Mouse (Mus musculus): ENCODE measurements around the gene Rnf39. TPM values are rescaled to one million over a fixed set of nuclear protein-coding genes. Genes with fewer than 3 reads are reported as not detected.
"Not testable (repeated sequence)": the region's sequence is repeated elsewhere in the genome, so short reads cannot be mapped to it uniquely, and the experiment has no call there.

Gene Rnf39
- total and polyA plus RNA-seq, 3 experiments = not detected

GRCm38 (mm10) chr17:36990630-36991029 is 47.9 kb downstream of the Rnf39 start:
- H3K4me3 ChIP-seq (replicated peaks in 1 of 3; ENCODE audit: low read depth in 2 of 3, low read length in 2 of 3, poor library complexity in 1 of 3); H3K4me2 ChIP-seq (ENCODE audit: insufficient read depth, low read depth, poor library complexity, severe bottlenecking); H3K79me2 ChIP-seq (replicated peaks; ENCODE audit: control insufficient read depth, extremely low read depth, insufficient read depth, poor library complexity, severe bottlenecking); H3K36me3 ChIP-seq (replicated peaks in 1 of 2; ENCODE audit: control insufficient read depth in 1 of 2, insufficient read depth in 1 of 2, low read length in 1 of 2); H3K27ac ChIP-seq (ENCODE audit: insufficient read depth, low read depth); dilution Hi-C loops (cut with MboI; ENCODE audit: extremely low pct_ligation_motif_present, extremely low pct_unique_long_range_greater_than_20kb, low sequenced_read_pairs); DNase-seq (ENCODE audit: extremely low read depth); H3K9me3 ChIP-seq (replicated peaks; ENCODE audit: low read length); H3K27me3 ChIP-seq (replicated peaks); H3K9ac ChIP-seq (ENCODE audit: insufficient read depth, low read depth): not testable (repeated sequence)
- in situ Hi-C loops (cut with MboI; ENCODE audit: low pct_ligation_motif_present, low pct_unique_long_range_greater_than_20kb, low sequenced_read_pairs) = loop anchor here (10.0 kb wide), 1 partner anchor 76 kb away; no protein-coding TSS in a partner anchor
- 0 out of 2 replicates have a peak, but pooled peaks have one; percentile 3 for TF ChIP-seq ZNF384 (IDR thresholded peaks at IDR 0.05; ENCODE audit: low read depth, low read length)
- peak in 1 of 2 experiments; percentile 13; a peak in 1 of 4 replicates for TF ChIP-seq CTCF (conservative IDR thresholded peaks at IDR 0.05 in 1 of 2, IDR thresholded peaks at IDR 0.05 in 1 of 2; ENCODE audit: low read depth in 2 of 2, low read length in 2 of 2)
- H3K4me1 ChIP-seq (ENCODE audit: control insufficient read depth in 1 of 2, insufficient read depth in 2 of 2) = peaks cover 3 to 38% of the 10 kb centered on the region in 2 experiments; a peak in 2 of 4 replicates

DNA sequence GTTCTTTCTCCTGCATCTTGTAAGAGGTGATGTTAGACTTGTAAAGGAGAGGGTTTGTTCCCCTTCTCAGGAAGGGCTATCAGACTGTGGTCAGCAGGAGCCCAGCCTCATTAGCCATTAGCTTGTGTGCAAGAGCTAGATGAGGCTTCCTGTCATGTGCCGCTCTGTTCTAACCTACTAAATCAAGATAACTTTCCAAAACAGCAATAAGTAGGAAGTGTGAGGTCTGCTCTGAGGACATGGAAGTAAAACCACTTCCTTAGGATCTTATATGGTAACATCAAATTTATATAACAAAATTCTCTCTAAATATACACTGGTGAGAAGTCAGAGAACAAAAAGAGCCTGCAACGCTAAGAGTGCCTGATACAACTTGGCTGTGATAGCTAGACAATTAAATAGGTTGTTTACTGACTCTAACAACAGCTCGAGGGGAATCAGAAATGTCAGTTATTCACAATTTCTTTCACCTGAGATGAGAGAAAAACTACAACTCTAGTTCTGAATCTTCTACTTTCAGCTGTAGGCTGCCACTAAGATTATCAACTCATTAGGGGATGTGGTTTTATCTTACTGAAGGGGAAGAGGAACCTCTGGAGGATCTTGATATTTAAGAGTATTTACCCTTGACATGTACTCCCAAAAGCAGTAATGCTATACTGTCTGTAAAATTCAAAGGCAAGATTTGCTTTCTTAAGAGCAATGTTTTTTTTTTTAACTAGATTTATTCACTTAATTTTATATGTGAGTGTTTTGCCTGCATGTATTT is 49.8 kb downstream of the Rnf39 start:
- peaks cover 3 to 43% of the 10 kb centered on the region in 2 experiments; a peak in 2 of 4 replicates for H3K4me1 ChIP-seq (ENCODE audit: control insufficient read depth in 1 of 2, insufficient read depth in 2 of 2)
- no peaks in the 10 kb centered on the region for H3K27me3 ChIP-seq (replicated peaks)
- H3K9me3 ChIP-seq (replicated peaks; ENCODE audit: low read length) = no peaks in the 10 kb centered on the region
- H3K4me3 ChIP-seq (replicated peaks in 1 of 3; ENCODE audit: low read depth in 2 of 3, low read length in 2 of 3, poor library complexity in 1 of 3) = peak overlapping the region in 1 of 3 experiments; percentile 8
- no peak for DNase-seq (ENCODE audit: extremely low read depth)
- TF ChIP-seq BHLHE40 (IDR thresholded peaks at IDR 0.05; ENCODE audit: low read depth, low read length) = peak; percentile 80
- TF ChIP-seq IRF4 (IDR thresholded peaks at IDR 0.05; ENCODE audit: low read depth, low read length) = no peak
- no peak for TF ChIP-seq POLR2A (IDR thresholded peaks at IDR 0.05; ENCODE audit: low read depth, low read length)
- TF ChIP-seq MEF2A (IDR thresholded peaks at IDR 0.05; ENCODE audit: borderline replicate concordance, low read depth, low read length) = peak; percentile 30; the same call in 1 of the 2 replicates
- TF ChIP-seq MAFK (IDR thresholded peaks at IDR 0.05; ENCODE audit: insufficient replicate concordance, low read length) = no peak
- TF ChIP-seq ELF1 (IDR thresholded peaks at IDR 0.05; ENCODE audit: low read depth, low read length) = 0 out of 2 replicates have a peak, but pooled peaks have one; percentile 14
- no peak for TF ChIP-seq UBTF (IDR thresholded peaks at IDR 0.05; ENCODE audit: low read depth, low read length)
- TF ChIP-seq EP300 (IDR thresholded peaks at IDR 0.05; ENCODE audit: low read length) = 0 out of 2 replicates have a peak, but pooled peaks have one; percentile 22
- TF ChIP-seq JUND (conservative IDR thresholded peaks at IDR 0.05; ENCODE audit: low read depth, low read length) = no peak
- H3K36me3 ChIP-seq (replicated peaks in 1 of 2; ENCODE audit: control insufficient read depth in 1 of 2, insufficient read depth in 1 of 2, low read length in 1 of 2) = peaks cover 0 to 4% of the 10 kb centered on the region in 2 experiments
- peak overlapping the region; percentile 32; the same call in 1 of the 2 replicates for H3K4me2 ChIP-seq (ENCODE audit: insufficient read depth, low read depth, poor library complexity, severe bottlenecking)
- H3K27ac ChIP-seq (ENCODE audit: insufficient read depth, low read depth) = no peak overlapping the region
- peak overlapping the region; percentile 23; the same call in 1 of the 2 replicates for H3K9ac ChIP-seq (ENCODE audit: insufficient read depth, low read depth)
- dilution Hi-C loops (cut with MboI; ENCODE audit: extremely low pct_ligation_motif_present, extremely low pct_unique_long_range_greater_than_20kb, low sequenced_read_pairs) = no loop called here
- H3K79me2 ChIP-seq (replicated peaks; ENCODE audit: control insufficient read depth, extremely low read depth, insufficient read depth, poor library complexity, severe bottlenecking) = no peaks in the 10 kb centered on the region
- in situ Hi-C loops (cut with MboI; ENCODE audit: low pct_ligation_motif_present, low pct_unique_long_range_greater_than_20kb, low sequenced_read_pairs) = loop anchor here (10.0 kb wide), 1 partner anchor 78 kb away; no protein-coding TSS in a partner anchor

All from CH12.LX (cell line).